Mouse (Mus musculus): ENCODE results near the gene Col2a1. TPM values are rescaled to one million over a fixed set of nuclear protein-coding genes. Genes with fewer than 3 reads are reported as not detected.
A peak's percentile ranks its signal among the peaks of the same experiment; 100 is the strongest.

The Col2a1 gene
- polyA plus RNA-seq, 1 experiment from 2014 or later, result 26.1 TPM

GRCm38 (mm10) chr15:97955742-97956141 lies 48.8 kb downstream of the Col2a1 start:
- Histone ChIP-seq H3K4me3 (no peak overlapping the region), H3K9me3 (no peaks in the 10 kb centered on the region), H3K27ac (replicated peaks) (no peak overlapping the region), H3K27me3 (replicated peaks) (peaks cover 40% of the 10 kb centered on the region), H3K4me1 (peaks cover 7% of the 10 kb centered on the region), H3K4me2 (no peak overlapping the region), H3K9ac (0 out of 2 replicates have a peak overlapping the region, but pooled peaks have one; percentile 44), H3K36me3 (no peaks in the 10 kb centered on the region)
- no peak for ATAC-seq (ENCODE audit: extremely low read depth, insufficient number of reproducible peaks, low FRiP score, low TSS enrichment)
- 19% methylated on average over 4 of the region's 4 CpGs for WGBS

DNA sequence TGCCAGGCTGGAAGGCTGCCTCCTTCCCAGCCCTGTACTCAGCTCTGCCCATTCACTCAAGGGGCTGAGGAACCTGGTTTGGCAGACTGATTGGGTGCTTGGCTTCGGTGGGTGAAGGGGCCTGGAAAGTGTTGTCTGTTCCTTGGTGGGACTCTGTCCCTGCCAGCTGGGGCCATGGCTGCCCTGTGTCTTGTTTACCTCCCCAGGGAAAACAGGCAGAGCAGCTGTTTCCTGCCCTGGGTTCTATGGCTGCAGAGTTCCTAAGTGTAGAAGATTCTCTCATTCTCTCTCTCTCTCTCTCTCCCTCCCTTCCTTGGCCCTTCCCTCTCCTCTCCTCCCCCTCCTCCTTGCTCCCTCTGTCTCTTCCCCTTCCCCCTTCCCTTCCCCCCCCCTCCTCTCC lies 49.2 kb downstream of the Col2a1 start:
- Histone ChIP-seq H3K27me3 (replicated peaks) (peaks cover 45% of the 10 kb centered on the region), H3K9ac (no peak overlapping the region), H3K27ac (replicated peaks) (no peak overlapping the region), H3K4me3 (no peak overlapping the region), H3K36me3 (no peaks in the 10 kb centered on the region), H3K4me2 (no peak overlapping the region), H3K4me1 (peaks cover 7% of the 10 kb centered on the region), H3K9me3 (no peaks in the 10 kb centered on the region)
- ATAC-seq (ENCODE audit: extremely low read depth, insufficient number of reproducible peaks, low FRiP score, low TSS enrichment), result no peak
- WGBS, result 81% methylated on average over 1 of the region's 1 CpGs

- no peaks in the 10 kb centered on the region for H3K36me3 ChIP-seq
- no peak overlapping the region for H3K4me3 ChIP-seq
- H3K27me3 ChIP-seq (replicated peaks), result peaks cover 51% of the 10 kb centered on the region
- no peak overlapping the region for H3K9ac ChIP-seq
- no peak overlapping the region for H3K27ac ChIP-seq (replicated peaks)
- ATAC-seq (ENCODE audit: extremely low read depth, insufficient number of reproducible peaks, low FRiP score, low TSS enrichment), result no peak
- H3K4me2 ChIP-seq, result no peak overlapping the region
- WGBS, result 72% methylated on average over 8 of the region's 8 CpGs
- H3K9me3 ChIP-seq, result no peaks in the 10 kb centered on the region
- peaks cover 7% of the 10 kb centered on the region for H3K4me1 ChIP-seq
Observed at GRCm38 (mm10) chr15:97954671-97955070, 49.8 kb downstream of the Col2a1 start.

- no peaks in the 10 kb centered on the region for H3K9me3 ChIP-seq
- H3K4me2 ChIP-seq, result no peak overlapping the region
- 63% methylated on average over 4 of the region's 4 CpGs for WGBS
- no peaks in the 10 kb centered on the region for H3K36me3 ChIP-seq
- H3K4me3 ChIP-seq, result no peak overlapping the region
- H3K27ac ChIP-seq (replicated peaks), result no peak overlapping the region
- ATAC-seq (ENCODE audit: extremely low read depth, insufficient number of reproducible peaks, low FRiP score, low TSS enrichment), result no peak
- H3K4me1 ChIP-seq, result peaks cover 7% of the 10 kb centered on the region
- peaks cover 60% of the 10 kb centered on the region for H3K27me3 ChIP-seq (replicated peaks)
- H3K9ac ChIP-seq, result no peak overlapping the region
Observed at GRCm38 (mm10) chr15:97952889-97953189, 51.7 kb downstream of the Col2a1 start.

DNA sequence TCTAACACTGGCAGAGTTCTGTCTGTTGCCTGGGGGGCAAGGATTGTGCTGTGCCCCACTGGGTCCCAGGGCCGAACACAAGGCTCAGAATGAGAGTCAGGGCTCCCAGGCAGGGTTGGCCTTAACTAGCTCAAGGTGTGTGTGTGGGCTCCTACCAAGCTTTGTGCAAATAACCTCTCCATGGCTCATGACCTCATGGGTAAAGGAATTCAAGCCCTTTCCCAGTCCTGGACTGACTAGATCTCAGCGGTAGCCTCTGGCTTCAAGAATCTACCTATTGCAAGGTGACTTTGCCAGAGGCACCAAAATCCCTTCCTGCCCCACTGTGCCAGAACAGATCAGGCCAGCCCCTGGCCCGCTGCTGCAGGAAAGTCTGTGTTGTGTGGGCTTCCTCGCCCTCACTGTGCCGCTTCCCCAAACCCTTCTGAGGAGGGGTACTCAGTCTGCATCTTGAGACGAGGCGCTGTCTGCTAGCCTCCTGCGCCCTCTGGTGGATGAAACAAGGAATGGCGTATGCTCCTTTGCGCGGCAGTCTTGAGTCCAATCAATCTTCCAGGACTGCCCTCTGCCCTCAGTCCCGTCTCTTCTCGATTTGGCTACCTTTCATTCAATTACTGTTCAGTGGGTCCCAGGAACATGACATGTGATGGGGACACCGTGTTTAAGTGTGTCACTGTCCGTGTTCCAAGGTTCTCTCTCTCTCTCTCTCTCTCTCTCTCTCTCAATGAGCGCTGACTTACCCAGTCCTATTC lies 52.2 kb downstream of the Col2a1 start:
- Histone ChIP-seq H3K4me1 (peaks cover 7% of the 10 kb centered on the region), H3K27me3 (replicated peaks) (peaks cover 60% of the 10 kb centered on the region), H3K9ac (no peak overlapping the region), H3K9me3 (no peaks in the 10 kb centered on the region), H3K36me3 (no peaks in the 10 kb centered on the region), H3K4me2 (0 out of 2 replicates have a peak overlapping the region, but pooled peaks have one; percentile 20), H3K27ac (replicated peaks) (no peak overlapping the region), H3K4me3 (no peak overlapping the region)
- ATAC-seq (ENCODE audit: extremely low read depth, insufficient number of reproducible peaks, low FRiP score, low TSS enrichment), result no peak
- 15% methylated on average over 16 of the region's 16 CpGs for WGBS

DNA sequence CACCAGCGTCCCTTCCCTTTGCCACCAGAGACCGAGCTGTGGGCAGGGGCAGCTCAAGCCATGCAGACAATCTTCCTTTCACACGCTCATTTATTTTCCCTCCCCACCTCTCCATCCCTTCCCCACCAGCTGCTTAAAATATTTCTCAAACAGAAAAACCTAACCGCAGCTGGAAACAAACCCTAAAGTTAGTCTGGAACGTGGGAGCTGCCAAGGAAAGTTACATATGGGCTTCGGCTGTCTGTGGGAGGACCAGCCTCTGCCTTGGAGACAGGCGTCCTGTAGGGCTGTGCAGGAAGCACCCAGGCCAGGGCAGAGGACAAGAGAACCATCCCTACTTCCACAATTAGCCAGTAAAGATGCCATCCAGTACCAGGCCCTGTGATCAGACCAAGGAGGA lies 54.3 kb downstream of the Col2a1 start:
- Histone ChIP-seq H3K9me3 (no peaks in the 10 kb centered on the region), H3K27ac (replicated peaks) (no peak overlapping the region), H3K4me1 (peaks cover 5% of the 10 kb centered on the region; the same call in 1 of the 2 replicates), H3K9ac (no peak overlapping the region), H3K36me3 (no peaks in the 10 kb centered on the region), H3K4me3 (no peak overlapping the region), H3K4me2 (no peak overlapping the region), H3K27me3 (replicated peaks) (peaks cover 70% of the 10 kb centered on the region)
- 61% methylated on average over 7 of the region's 7 CpGs for WGBS
- no peak for ATAC-seq (ENCODE audit: extremely low read depth, insufficient number of reproducible peaks, low FRiP score, low TSS enrichment)

DNA sequence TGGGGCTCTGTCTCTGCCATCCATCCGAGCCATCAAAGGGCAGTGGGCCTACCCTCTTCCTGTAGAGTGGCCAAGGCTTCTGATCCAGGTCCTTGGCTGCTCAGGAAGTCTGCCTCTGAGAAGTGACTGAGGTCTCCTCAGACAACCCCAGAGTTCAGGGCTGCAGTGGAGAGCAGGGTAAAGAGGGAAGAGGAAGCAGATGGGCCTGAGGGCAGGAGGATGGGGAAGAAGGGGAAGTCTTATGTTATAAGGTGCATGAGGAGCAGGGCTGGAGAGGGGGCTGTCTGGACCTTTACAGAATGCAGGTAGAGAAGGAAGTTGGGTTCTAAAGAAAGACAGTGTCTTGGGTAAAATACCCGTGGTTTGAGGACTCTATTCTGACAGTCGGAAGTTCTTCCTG lies 54.8 kb downstream of the Col2a1 start:
- peaks cover 5% of the 10 kb centered on the region; the same call in 1 of the 2 replicates for H3K4me1 ChIP-seq
- H3K4me2 ChIP-seq, result no peak overlapping the region
- no peaks in the 10 kb centered on the region for H3K36me3 ChIP-seq
- no peak overlapping the region for H3K9ac ChIP-seq
- no peak for ATAC-seq (ENCODE audit: extremely low read depth, insufficient number of reproducible peaks, low FRiP score, low TSS enrichment)
- H3K27me3 ChIP-seq (replicated peaks), result peaks cover 65% of the 10 kb centered on the region
- WGBS, result 70% methylated on average over 3 of the region's 3 CpGs
- H3K4me3 ChIP-seq, result no peak overlapping the region
- no peak overlapping the region for H3K27ac ChIP-seq (replicated peaks)
- no peaks in the 10 kb centered on the region for H3K9me3 ChIP-seq

DNA sequence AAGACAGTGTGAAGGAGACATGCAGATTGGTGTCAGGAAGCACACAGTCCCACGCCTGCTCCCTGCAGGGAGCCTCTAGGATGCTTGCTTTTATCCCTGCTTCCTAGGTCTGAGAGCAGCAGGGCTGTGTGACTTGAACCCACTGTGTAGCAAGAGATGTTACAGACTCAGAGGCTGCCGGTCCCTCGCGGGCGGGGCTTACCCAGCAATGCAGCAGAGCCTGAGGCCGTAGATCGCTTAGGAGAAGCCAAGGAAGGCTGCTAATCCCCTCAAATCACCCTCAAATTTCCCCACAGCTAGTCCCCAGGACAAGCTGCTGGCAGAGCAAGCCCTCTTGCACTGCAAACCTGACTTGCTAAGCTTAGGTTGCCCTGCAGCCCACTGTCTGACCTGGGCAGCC lies 55.8 kb downstream of the Col2a1 start:
- Histone ChIP-seq H3K9ac (no peak overlapping the region), H3K4me3 (no peak overlapping the region), H3K9me3 (no peaks in the 10 kb centered on the region), H3K4me1 (peaks cover 5% of the 10 kb centered on the region; the same call in 1 of the 2 replicates), H3K36me3 (no peaks in the 10 kb centered on the region), H3K27ac (replicated peaks) (no peak overlapping the region), H3K4me2 (no peak overlapping the region), H3K27me3 (replicated peaks) (peaks cover 56% of the 10 kb centered on the region)
- 41% methylated on average over 7 of the region's 7 CpGs for WGBS
- no peak for ATAC-seq (ENCODE audit: extremely low read depth, insufficient number of reproducible peaks, low FRiP score, low TSS enrichment)

DNA sequence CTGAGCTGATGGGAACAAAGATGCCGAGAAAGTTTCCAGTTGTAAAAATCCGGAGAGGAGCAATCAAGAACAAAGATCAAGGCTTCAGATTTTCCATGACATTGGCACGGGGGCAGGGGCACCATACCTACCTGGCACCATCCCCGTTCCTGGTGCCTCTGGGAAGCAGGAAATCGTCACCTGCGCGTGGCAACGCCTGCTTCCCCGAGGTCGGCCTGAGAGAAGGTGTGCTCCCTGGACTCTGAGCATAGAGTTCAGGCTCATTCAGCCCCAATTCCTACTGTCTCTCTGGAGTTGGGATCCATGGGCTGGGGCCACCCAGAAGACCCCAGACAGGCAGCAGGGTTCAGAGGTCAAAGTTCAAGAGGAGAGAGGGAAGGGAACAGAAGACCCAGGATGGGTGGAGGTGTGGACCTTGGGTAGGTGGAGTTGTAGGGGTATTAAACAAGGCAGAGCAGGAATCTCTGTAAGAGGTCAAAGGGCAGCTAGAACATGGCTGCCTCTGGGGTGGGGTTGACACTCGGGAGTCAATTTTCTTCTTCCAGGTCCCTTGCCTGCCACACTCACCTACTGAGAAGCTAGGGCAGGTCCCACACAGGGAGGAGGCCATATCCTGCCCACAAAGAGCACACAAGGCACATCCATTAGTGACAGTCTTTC lies 58.7 kb downstream of the Col2a1 start:
- Histone ChIP-seq H3K4me1 (no peaks in the 10 kb centered on the region), H3K9ac (no peak overlapping the region), H3K4me2 (no peak overlapping the region), H3K4me3 (no peak overlapping the region), H3K36me3 (no peaks in the 10 kb centered on the region), H3K27ac (replicated peaks) (no peak overlapping the region), H3K9me3 (no peaks in the 10 kb centered on the region), H3K27me3 (replicated peaks) (peaks cover 31% of the 10 kb centered on the region)
- no peak for ATAC-seq (ENCODE audit: extremely low read depth, insufficient number of reproducible peaks, low FRiP score, low TSS enrichment)
- WGBS, result 67% methylated on average over 10 of the region's 11 CpGs

DNA sequence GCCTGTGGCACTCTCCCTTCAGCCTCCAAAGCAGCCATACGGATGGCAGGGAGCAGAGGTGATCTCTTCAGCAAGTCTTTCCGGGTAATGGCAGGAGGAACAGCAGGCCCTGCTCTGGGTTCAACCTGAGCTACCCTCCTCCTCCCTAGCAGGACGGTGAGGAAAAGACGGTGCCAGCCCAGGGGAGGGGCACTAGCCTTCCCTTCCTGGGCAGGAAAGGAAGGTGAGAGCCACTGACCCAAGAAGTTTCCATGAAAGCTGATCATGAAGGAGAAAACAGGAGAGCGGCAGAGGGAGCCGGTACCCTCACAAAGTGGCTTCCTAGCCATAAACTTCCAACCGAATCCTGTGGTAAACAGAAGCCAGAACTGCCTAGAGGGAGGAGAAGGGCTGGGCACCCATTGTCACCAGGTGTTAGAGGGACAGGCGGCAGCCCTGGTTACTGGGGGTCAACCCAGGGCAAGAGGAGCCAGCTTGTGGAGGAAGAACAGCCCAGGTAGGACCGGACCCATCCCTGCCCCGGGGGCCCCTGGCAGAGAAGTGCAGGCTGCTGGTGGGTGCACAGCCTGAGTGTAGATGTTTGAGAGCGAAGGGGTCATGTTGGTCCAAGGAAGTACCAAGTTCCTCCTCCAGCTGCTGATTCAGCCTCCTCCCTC lies 59.4 kb downstream of the Col2a1 start:
- WGBS, result 65% methylated on average over 11 of the region's 11 CpGs
- Histone ChIP-seq H3K4me1 (no peaks in the 10 kb centered on the region), H3K4me3 (no peak overlapping the region), H3K27me3 (replicated peaks) (peaks cover 24% of the 10 kb centered on the region), H3K27ac (replicated peaks) (no peak overlapping the region), H3K9ac (no peak overlapping the region), H3K4me2 (no peak overlapping the region), H3K9me3 (no peaks in the 10 kb centered on the region), H3K36me3 (no peaks in the 10 kb centered on the region)
- no peak for ATAC-seq (ENCODE audit: extremely low read depth, insufficient number of reproducible peaks, low FRiP score, low TSS enrichment)

GRCm38 (mm10) chr15:97943356-97943755 lies 61.1 kb downstream of the Col2a1 start:
- Histone ChIP-seq H3K4me3 (no peak overlapping the region), H3K4me2 (no peak overlapping the region), H3K27ac (replicated peaks) (no peak overlapping the region), H3K9ac (no peak overlapping the region), H3K9me3 (no peaks in the 10 kb centered on the region), H3K4me1 (peaks cover 6% of the 10 kb centered on the region), H3K27me3 (replicated peaks) (peaks cover 11% of the 10 kb centered on the region; the same call in 1 of the 2 replicates), H3K36me3 (no peaks in the 10 kb centered on the region)
- no peak for ATAC-seq (ENCODE audit: extremely low read depth, insufficient number of reproducible peaks, low FRiP score, low TSS enrichment)
- 82% methylated on average over 8 of the region's 8 CpGs for WGBS

All from heart, embryonic 13.5 days (tissue).